Mouse (Mus musculus) embryonic facial prominence, embryonic 11.5 days (tissue): ENCODE results near the gene Selplg. TPM values are rescaled to one million over a fixed set of nuclear protein-coding genes. Genes with fewer than 3 reads are reported as not detected.
A peak's percentile ranks its signal among the peaks of the same experiment; 100 is the strongest.

Experiments
- ATAC-seq: fragments of 200-750 bp; cut with Nextera tagmentation; replicated peaks from 2 replicates; pipeline ENCODE4 v1.8.0; 2017; ENCODE audit warnings: low read depth; ENCODE audit not compliant: insufficient number of reproducible peaks, low FRiP score, low TSS enrichment
- DNase-seq: peaks from one replicate; pipeline ENCODE4 v3.0.0-alpha.2; 2015; ENCODE audit warnings: low spot score
- H3K27ac ChIP-seq: fragments of 300-500 bp; sonication (generic); replicated peaks from 2 replicates; pipeline ENCODE4 v1.5.1; 2014; ENCODE audit warnings: mild to moderate bottlenecking, low read depth, low read length, control low read depth
- H3K27me3 ChIP-seq: fragments of 300-500 bp; sonication (generic); 2 replicates; pipeline ENCODE4 v1.6.1; 2014; ENCODE audit warnings: mild to moderate bottlenecking, low read length, moderate library complexity, mixed read lengths; ENCODE audit not compliant: control insufficient read depth, insufficient read depth
- H3K36me3 ChIP-seq: fragments of 300-500 bp; sonication (generic); replicated peaks from 2 replicates; pipeline ENCODE4 v1.6.1; 2014; ENCODE audit warnings: low read depth, mild to moderate bottlenecking, low read length, moderate library complexity, mixed read lengths; ENCODE audit not compliant: control insufficient read depth, insufficient read depth
- H3K4me1 ChIP-seq: fragments of 300-500 bp; sonication (generic); 2 replicates; pipeline ENCODE4 v1.6.1; 2014; ENCODE audit warnings: low read length, mixed read lengths; ENCODE audit not compliant: control insufficient read depth, insufficient read depth
- H3K4me2 ChIP-seq: fragments of 300-500 bp; sonication (generic); 2 replicates; pipeline ENCODE4 v1.6.1; 2014; ENCODE audit warnings: low read depth, mild to moderate bottlenecking, control low read depth, low read length, moderate library complexity
- H3K4me3 ChIP-seq: fragments of 300-500 bp; sonication (generic); 2 replicates; pipeline ENCODE4 v1.5.1; 2014; ENCODE audit warnings: low read depth, low read length, control low read depth
- H3K9ac ChIP-seq: fragments of 300-500 bp; sonication (generic); replicated peaks from 2 replicates; pipeline ENCODE4 v1.6.1; 2014; ENCODE audit warnings: mild to moderate bottlenecking, control low read depth, low read length
- H3K9me3 ChIP-seq: fragments of 300-500 bp; sonication (generic); replicated peaks from 2 replicates; pipeline ENCODE4 v1.6.1; 2016; ENCODE audit warnings: mild to moderate bottlenecking, low read length, inconsistent platforms, mixed read lengths; ENCODE audit not compliant: control insufficient read depth
- WGBS: fragments of 180-500 bp; shearing (Covaris S2); extraction: QIAGEN DNeasy Blood & Tissue Kit; methylation state at CpG from one replicate; pipeline ENCODE4 v1.1.7; 2014; 5-methylcytosine and 5-hydroxymethylcytosine counted together
- polyA plus RNA-seq: library from polyadenylated mRNA; unstranded; fragments of >200 nt; fragmentation: Nextera tagmentation; extraction: Ambion mirVana; gene quantifications from 2 replicates; pipeline ENCODE4 v1.2.1, GENCODE M21; 2014

Selplg gene
- polyA plus RNA-seq, 1 experiment from 2014 or later = 2.0 TPM

GRCm38 (mm10) chr5:113776896-113777226 lies 55.6 kb downstream of the Selplg start:
- Histone ChIP-seq H3K4me2 (no peak overlapping the region), H3K36me3 (no peaks in the 10 kb centered on the region; the same call in none of the 2 replicates), H3K9me3 (no peaks in the 10 kb centered on the region), H3K4me3 (no peak overlapping the region), H3K9ac (no peak overlapping the region), H3K27me3 (no peaks in the 10 kb centered on the region), H3K27ac (no peak overlapping the region), H3K4me1 (no peaks in the 10 kb centered on the region)
- DNase-seq = no peak
- ATAC-seq = no peak
- 89% methylated on average over 8 of the region's 8 CpGs for WGBS

- no peaks in the 10 kb centered on the region for H3K4me1 ChIP-seq
- H3K27ac ChIP-seq = no peak overlapping the region
- H3K36me3 ChIP-seq = no peaks in the 10 kb centered on the region; the same call in none of the 2 replicates
- no peaks in the 10 kb centered on the region for H3K27me3 ChIP-seq
- DNase-seq = no peak
- H3K4me3 ChIP-seq = no peak overlapping the region
- ATAC-seq = no peak
- no peak overlapping the region for H3K4me2 ChIP-seq
- 92% methylated on average over 15 of the region's 15 CpGs for WGBS
- no peaks in the 10 kb centered on the region for H3K9me3 ChIP-seq
- no peak overlapping the region for H3K9ac ChIP-seq
Measured at GRCm38 (mm10) chr5:113776128-113776895, 56.1 kb downstream of the Selplg start.

- ATAC-seq (no peak), DNase-seq (no peak)
- H3K27me3 ChIP-seq = no peaks in the 10 kb centered on the region
- H3K9ac ChIP-seq = no peak overlapping the region
- no peaks in the 10 kb centered on the region; the same call in none of the 2 replicates for H3K36me3 ChIP-seq
- H3K9me3 ChIP-seq = no peaks in the 10 kb centered on the region
- WGBS = 90% methylated on average over 10 of the region's 10 CpGs
- no peaks in the 10 kb centered on the region for H3K4me1 ChIP-seq
- H3K4me3 ChIP-seq = no peak overlapping the region
- H3K4me2 ChIP-seq = no peak overlapping the region
- H3K27ac ChIP-seq = no peak overlapping the region
Measured at GRCm38 (mm10) chr5:113775585-113775984, 56.9 kb downstream of the Selplg start.

GRCm38 (mm10) chr5:113773664-113774063 lies 58.8 kb downstream of the Selplg start:
- Histone ChIP-seq H3K9me3 (no peaks in the 10 kb centered on the region), H3K9ac (no peak overlapping the region), H3K27ac (no peak overlapping the region), H3K4me3 (peak overlapping the region; percentile 83), H3K36me3 (no peaks in the 10 kb centered on the region; the same call in none of the 2 replicates), H3K27me3 (no peaks in the 10 kb centered on the region), H3K4me2 (peak overlapping the region; percentile 78), H3K4me1 (0 out of 2 replicates have a peak, but pooled peaks cover 2% of the 10 kb centered on the region)
- under 1% methylated on average over 7 of the region's 7 CpGs for WGBS
- DNase-seq (peak; percentile 86), ATAC-seq (0 out of 2 replicates have a peak, but pooled peaks have one; percentile 22)

- WGBS = 2% methylated on average over 33 of the region's 38 CpGs
- no peak for DNase-seq
- 0 out of 2 replicates have a peak overlapping the region, but pooled peaks have one; percentile 91 for H3K27ac ChIP-seq
- peak overlapping the region; percentile 78 for H3K4me2 ChIP-seq
- H3K4me1 ChIP-seq = 0 out of 2 replicates have a peak, but pooled peaks cover 2% of the 10 kb centered on the region
- H3K4me3 ChIP-seq = peak overlapping the region; percentile 83
- H3K27me3 ChIP-seq = no peaks in the 10 kb centered on the region
- H3K9ac ChIP-seq = peak overlapping the region; percentile 75
- no peaks in the 10 kb centered on the region; the same call in none of the 2 replicates for H3K36me3 ChIP-seq
- peak; percentile 16 for ATAC-seq
- H3K9me3 ChIP-seq = no peaks in the 10 kb centered on the region
Measured at GRCm38 (mm10) chr5:113772905-113773519, 59.4 kb downstream of the Selplg start.

- Histone ChIP-seq H3K9ac (peak within 1 kb of the TSS; percentile 94), H3K9me3 (no peaks in the 10 kb centered on the region), H3K27ac (peak within 1 kb of the TSS; percentile 91), H3K4me2 (peak within 1 kb of the TSS; percentile 78), H3K4me1 (0 out of 2 replicates have a peak, but pooled peaks cover 2% of the 10 kb centered on the region), H3K27me3 (no peaks in the 10 kb centered on the region), H3K4me3 (peak within 1 kb of the TSS; percentile 83), H3K36me3 (no peaks in the 10 kb centered on the region; the same call in none of the 2 replicates)
- ATAC-seq = peak; percentile 68
- peak; percentile 97 for DNase-seq
- under 1% methylated on average over 47 of the region's 49 CpGs for WGBS
Measured at GRCm38 (mm10) chr5:113772450-113772895, 60.0 kb downstream of the Selplg start, which contains the start of the genes Sart3 and Iscu. Gene Sart3 (minus strand): TSS chr5:113772510. Gene Iscu (plus strand): TSS chr5:113772748.

- H3K4me2 ChIP-seq = peak overlapping the region; percentile 78
- ATAC-seq (peak; percentile 66), DNase-seq (peak; percentile 91)
- peak overlapping the region; percentile 83 for H3K4me3 ChIP-seq
- H3K27me3 ChIP-seq = no peaks in the 10 kb centered on the region
- H3K36me3 ChIP-seq = no peaks in the 10 kb centered on the region; the same call in none of the 2 replicates
- peak overlapping the region; percentile 91 for H3K27ac ChIP-seq
- H3K9me3 ChIP-seq = no peaks in the 10 kb centered on the region
- under 1% methylated on average over 94 of the region's 97 CpGs for whole genome bisulfite sequencing
- H3K4me1 ChIP-seq = 0 out of 2 replicates have a peak, but pooled peaks cover 2% of the 10 kb centered on the region
- H3K9ac ChIP-seq = peak overlapping the region; percentile 94
Measured at GRCm38 (mm10) chr5:113771213-113772162, 61.0 kb downstream of the Selplg start.
